Mouse (Mus musculus) megakaryocyte progenitor cell, adult 5-6 weeks (primary cell): ENCODE data around the gene Amh. TPM values are rescaled to one million over a fixed set of nuclear protein-coding genes. Genes with fewer than 3 reads are reported as not detected.
"Not testable (repeated sequence)": the region's sequence is repeated elsewhere in the genome, so short reads cannot be mapped to it uniquely, and the experiment has no call there.

Source experiments
- ATAC-seq: replicated peaks from 2 replicates; pipeline ENCODE4 v1.8.0; 2016; ENCODE audit warnings: mild to moderate bottlenecking, moderate TSS enrichment, inconsistent platforms; ENCODE audit not compliant: poor library complexity
- total RNA-seq, 2 experiments: library from RNA; stranded (forward) in 1 of 2; stranded (reverse) in 1 of 2; fragments of 157-497, 149-512 nt in 1 of 2; fragments of 200-1000 nt in 1 of 2; gene quantifications; 2 replicates each; pipeline versions ENCODE4 v1.2.3 to v1.2.4; 2015 to 2017

Gene Amh
- total RNA-seq, 2 experiments from 2014 or later = not detected

DNA sequence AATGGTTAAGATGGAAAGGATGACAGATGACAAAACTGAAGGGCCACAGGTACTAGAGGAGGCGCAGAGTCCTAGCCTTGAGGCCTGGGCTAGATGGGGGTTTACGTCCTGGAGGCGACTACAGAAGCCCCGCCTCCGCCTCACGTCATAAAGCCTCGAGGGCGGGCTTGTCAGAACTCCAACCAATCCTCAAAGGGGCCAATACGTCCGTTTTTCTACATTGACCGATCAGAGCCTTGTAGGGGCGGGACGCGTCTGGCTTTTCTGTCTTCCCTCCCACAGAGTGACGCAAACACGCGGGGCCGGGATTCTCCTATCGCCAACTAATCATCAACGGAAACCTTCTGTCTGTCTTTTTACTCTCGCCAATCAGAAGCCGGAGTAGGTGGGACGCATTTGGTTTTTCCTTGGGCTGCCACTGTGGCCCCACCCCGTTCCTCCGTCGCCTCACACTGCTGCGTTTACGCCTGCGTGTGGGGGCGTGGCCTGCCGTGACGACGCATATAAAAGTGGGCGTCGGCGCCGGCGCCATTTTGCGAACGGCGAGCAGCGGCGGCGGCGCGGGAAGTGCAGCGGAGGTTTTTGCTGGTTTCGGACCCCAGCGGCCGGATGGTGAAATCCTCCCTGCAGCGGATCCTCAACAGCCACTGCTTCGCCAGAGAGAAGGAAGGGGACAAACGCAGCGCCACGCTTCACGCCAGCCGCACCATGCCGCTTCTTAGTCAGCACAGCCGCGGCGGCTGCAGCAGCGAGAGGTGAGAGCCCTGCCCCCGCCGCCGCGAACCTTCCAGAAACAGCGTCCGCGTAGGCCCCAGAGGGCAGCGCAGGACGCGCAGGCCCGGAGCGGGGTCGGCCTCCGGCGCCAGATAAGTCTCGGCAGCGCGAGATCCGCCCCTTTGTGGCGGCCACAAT is 21.4 kb downstream of the Amh start, which contains the start of gene Oaz1:
Gene Oaz1, plus strand, starts transcription at position 506 of the 912 bp plus-strand sequence.
- ATAC-seq = peak; percentile 81

- ATAC-seq = no peak
Measured at GRCm38 (mm10) chr10:80827063-80827869, 22.2 kb downstream of the Amh start.

DNA sequence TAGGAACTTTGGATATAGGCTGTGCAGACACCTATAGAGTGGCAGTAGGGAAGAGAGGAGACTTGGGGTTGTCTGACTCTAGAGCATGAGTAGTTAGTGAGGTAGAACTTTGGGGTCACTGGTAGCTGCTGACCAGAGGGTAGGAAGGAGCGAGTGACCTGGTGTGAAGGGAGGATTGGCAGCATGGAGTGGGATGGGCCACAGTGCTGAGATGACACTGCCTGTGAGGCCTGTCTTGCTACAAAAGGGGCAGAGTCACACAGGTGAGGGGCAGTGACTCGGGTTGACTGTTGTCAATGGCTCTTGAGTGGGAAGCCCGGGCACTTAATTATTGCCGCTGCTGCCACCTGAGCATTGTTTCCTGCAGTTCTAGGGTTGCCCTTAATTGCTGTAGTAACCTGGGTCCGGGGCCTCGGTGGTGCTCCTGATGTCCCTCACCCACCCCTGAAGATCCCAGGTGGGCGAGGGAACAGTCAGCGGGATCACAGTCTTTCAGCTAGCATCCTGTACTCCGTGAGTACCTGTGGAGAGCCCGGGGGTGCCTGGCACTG is 22.9 kb downstream of the Amh start:
- no peak for ATAC-seq

GRCm38 (mm10) chr10:80828587-80828986 is 23.5 kb downstream of the Amh start:
- not testable (repeated sequence) for ATAC-seq

DNA sequence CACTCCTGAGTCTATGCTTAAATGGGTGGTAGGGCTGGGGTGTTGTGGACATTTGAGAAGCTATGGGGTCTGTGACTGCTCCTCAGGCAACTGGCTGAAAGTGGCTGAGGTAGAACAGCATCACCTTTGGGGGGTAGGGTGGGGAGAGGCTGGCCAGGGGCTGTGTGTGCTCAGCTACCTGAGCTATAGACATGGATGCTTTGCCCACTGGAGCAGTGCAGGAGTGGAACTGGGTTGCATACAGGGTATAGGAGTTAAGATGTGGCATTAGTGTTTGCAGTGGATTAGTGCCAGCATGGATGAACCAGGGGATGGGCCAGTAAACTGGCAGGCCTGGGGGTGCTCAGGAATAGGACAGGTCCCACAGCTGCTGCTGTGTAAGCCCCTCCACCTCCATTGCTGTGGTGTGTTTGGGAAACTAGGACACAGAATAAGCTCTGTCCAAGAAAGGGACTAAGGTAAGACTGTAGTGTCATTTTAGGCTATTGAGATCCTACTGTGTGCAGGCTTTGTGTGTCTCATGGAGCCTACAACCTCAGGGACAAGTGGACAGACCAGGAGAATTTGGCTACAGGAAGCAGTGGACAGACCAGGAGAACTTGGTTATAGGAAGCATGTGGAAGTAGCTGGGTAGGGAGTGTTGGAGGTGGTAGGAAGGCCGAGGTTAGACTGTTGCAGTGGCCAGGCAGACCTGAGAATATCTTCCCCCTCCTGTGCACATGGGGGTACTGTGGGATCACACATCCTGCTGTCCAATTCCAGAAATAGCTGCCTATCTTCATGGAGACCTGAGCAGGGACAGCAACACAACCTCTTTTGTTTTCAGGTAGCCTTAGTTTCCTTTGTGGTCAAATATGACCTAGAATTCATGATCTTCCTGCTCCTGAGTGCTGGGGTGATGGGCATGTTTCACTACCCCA is 24.6 kb downstream of the Amh start:
- ATAC-seq = no peak

DNA sequence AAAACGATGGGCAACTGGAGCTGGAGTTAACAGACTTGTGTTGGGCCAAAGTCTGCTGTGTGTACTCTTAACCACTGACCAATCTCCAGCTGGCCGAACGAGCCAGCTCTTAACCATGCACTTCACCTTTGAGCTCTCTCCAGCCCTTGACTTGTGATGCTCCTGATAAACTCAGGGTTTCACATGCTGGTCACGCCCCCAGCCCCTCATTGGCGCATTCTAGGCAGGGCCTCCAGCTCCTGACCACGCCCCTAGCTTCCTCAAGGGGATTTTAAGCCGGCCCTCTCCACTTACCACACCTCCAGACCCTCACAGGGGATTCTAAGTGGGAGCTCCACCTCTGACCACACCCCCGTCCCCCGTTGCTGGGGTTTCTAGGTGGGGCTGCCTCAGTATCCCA is 26.1 kb downstream of the Amh start:
- ATAC-seq = peak; percentile 33

GRCm38 (mm10) chr10:80832818-80833217 is 27.8 kb downstream of the Amh start:
- ATAC-seq = no peak

GRCm38 (mm10) chr10:80835617-80836016 is 30.6 kb downstream of the Amh start:
- no peak for ATAC-seq

DNA sequence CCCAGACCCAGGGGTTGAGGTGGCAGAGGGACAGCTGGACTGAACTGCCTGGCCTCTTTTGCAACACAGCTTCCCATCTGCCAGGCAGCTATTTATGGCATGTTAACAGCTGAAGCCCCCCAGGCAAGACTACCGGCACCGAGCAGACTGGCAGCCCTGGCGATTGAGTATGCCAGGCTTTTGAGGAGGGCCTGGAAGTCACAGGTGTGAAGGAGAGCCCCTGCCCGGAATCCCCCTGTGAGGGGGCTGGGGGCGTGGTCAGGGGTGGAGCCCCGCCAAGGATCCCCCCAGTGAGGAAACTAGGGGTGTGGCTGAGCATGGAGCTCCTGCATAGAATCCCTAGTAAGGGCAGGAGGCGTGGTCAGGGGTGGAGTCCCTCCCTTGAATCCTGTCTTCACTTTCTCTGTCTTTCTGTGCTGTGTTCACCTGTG is 31.9 kb downstream of the Amh start:
- no peak for ATAC-seq

GRCm38 (mm10) chr10:80837827-80838226 is 32.8 kb downstream of the Amh start:
- ATAC-seq = no peak

GRCm38 (mm10) chr10:80838346-80838912 is 33.4 kb downstream of the Amh start:
- no peak for ATAC-seq

- no peak for ATAC-seq
Measured at GRCm38 (mm10) chr10:80839848-80840247, 34.8 kb downstream of the Amh start.

GRCm38 (mm10) chr10:80841685-80842084 is 36.6 kb downstream of the Amh start:
- ATAC-seq = no peak

DNA sequence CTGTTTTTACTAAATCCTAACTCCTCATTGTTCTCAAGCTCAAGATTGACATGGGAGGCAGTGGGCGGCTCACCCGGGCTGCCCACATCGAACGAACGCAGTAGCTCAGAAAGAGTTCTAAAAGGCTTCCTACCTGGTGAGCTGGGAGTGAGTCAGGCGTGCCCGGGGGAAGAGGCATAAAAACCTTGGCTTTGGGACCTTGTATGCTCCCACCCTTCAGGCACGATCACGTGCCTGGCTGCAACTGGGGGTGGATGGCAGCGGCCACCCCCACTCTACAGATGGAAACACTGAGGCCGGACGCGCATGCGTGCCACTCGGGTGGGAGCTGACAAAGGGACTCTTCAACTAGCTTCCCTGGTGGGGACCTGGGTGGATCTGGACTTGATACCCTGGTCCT is 37.3 kb downstream of the Amh start:
- no peak for ATAC-seq

DNA sequence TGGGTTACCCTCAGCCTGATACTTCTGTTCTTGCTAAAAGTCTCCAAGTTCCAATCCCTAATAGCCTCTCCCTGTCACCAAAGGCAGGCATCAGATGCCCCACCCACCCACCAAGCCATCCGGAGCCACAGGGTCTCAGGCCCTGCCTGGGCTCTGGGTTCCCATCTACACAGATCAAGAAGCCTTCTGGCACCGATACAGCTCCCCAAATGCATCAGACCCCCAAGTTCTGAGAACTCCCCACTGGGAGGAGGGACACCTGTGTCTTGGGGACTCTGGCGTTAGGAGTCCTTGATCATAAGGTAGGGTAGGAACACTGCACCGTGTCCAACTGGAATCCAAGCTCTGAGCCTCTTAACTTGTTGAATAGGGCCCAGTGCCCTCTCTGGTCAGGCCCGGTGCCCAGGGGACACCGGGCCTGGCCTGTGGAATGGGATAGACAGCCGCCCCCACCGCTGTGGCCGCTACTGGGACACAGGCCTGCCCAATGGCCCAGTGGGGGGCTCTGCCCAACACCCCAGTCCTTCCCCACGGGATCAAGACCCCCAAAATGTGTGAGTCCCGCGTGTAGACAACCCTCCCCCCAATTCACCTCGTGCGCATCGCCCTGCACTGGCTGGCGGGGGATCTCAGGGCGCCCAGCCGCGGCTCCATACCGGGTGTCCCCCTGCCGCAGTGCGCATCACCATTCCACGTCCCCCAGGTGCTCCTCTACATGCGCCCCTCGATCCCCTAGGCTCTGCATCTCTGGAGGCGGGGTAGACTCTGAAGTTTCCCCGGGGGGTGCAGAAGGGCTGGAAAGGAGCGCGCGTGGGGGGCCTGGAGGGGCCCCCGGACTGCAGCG is 38.3 kb downstream of the Amh start:
- ATAC-seq = no peak

DNA sequence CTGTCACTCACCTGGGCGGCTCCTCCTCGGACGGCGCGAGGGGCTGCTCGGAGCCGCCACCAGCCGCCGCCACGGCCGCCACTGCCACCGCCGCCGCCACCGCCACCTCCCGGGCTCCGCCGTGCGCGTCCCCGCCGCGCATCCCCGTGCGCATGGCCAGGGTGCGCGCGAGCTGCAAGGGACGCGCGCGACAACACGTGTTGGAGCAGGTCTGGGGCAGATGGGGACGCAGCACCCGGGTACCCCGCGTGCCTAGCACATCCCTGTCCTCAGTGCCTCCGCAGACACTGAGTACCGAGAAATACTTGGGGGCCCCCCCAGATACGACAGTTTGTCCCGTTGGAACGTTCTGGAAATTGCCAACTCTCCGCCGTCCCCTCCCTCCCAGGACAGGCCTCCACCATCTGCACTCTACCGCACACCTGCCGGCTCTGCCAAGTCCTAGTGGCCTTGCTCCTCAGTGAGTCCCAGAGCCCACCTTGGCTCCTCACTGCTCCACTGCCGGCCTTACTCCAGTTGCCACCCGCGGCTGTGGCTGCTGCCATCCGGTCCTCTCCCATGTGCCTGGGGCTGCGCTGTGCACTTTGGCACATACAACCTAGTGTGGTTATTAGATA is 39.0 kb downstream of the Amh start, which contains the start of gene Lingo3:
Gene Lingo3, minus strand, starts transcription at position 109 of the 617 bp plus-strand sequence.
- 0 out of 2 replicates have a peak, but pooled peaks have one; percentile 18 for ATAC-seq

- ATAC-seq = no peak
Measured at GRCm38 (mm10) chr10:80845055-80845693, 40.1 kb downstream of the Amh start.

- no peak for ATAC-seq
Measured at GRCm38 (mm10) chr10:80845732-80846131, 40.7 kb downstream of the Amh start.
